Mouse (Mus musculus): ENCODE measurements around the gene Hdac9.

DNA sequence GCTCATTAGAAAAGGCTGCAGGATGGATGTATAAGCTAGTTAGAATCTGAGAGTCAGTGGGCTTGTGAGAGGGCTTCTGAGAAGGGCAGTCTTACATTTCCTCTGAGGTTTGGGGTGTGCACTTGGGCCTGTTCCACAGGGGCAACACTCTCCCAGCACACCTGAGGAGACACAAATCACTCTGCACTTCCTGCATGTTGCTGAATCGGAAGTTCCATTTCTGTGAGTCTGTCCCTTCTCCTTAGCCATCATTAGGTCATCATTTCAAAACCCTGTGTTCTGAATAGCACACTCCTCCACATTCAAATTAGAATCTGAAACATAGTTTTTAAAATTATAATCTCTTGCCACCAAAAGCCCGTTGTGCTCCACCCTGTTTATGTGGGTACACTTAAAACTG lies 354.6 kb downstream of the Hdac9 start:
- no peak for TF ChIP-seq POLR2A (IDR thresholded peaks at IDR 0.05; ENCODE audit: low read depth, low read length)
- no peak for TF ChIP-seq CTCF (IDR thresholded peaks at IDR 0.05; ENCODE audit: borderline replicate concordance, insufficient read depth, low read length)
